Mouse (Mus musculus): ENCODE measurements at regions not wholly inside any gene's neighbourhood (a gene's known extent, or its start where the extent isn't known, plus 50 kb on each side); places are given as distances from the start of the nearest gene placed in this dataset.

- TF ChIP-seq ZC3H11A (IDR thresholded peaks at IDR 0.05; ENCODE audit: borderline replicate concordance, low read depth, low read length) (no peak), MAFK (IDR thresholded peaks at IDR 0.05; ENCODE audit: insufficient read depth, low read depth, low read length) (no peak), ZNF384 (IDR thresholded peaks at IDR 0.05; ENCODE audit: low read depth, low read length) (no peak)
Observed at GRCm38 (mm10) chr1:148904067-148904466, 1057.0 kb downstream of the Pla2g4a start.
